Comparison of ENCODE assay signal across 7 mouse cellular contexts in the genomic region with DNA sequence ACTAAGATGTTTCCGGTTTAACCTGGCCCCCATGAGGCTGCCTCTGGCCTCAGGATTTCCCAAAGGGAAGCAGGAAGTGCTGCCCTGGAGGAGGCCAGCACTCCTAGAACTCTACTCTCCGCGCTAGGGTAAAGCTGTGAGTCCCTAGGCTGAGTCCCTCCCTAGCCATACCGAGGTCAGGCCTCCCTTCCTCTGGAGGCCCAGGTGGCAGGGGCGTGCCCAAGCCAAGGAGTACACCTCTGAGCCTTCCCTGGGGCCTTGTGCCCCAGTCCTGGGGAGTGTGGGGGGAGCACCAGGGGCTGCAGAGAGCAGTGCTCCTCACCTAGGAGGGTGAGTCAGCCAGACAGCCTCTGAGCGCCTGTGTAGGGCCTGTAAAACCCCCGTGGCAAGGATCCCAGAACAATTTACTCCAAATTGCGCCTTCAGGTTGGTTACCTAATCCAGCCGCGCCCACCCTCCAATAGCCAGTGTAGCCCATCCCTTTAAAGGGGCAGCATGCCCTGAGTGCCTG. TPM values are rescaled to one million over a fixed set of nuclear protein-coding genes. Genes with fewer than 3 reads are reported as not detected.
DNase-seq lines count a peak whose midpoint lies in the region; ATAC-seq and TF ChIP-seq lines count a peak whose summit lies in the region.

No protein-coding gene starts in this region.

- no peaks in the 10 kb centered on the region for H3K27me3 ChIP-seq in E14TG2a.4 (ENCODE audit: insufficient read depth, low read length)
- H3K27me3 ChIP-seq in forebrain, embryonic 15.5 days = no peaks in the 10 kb centered on the region
- no peaks in the 10 kb centered on the region for H3K27me3 ChIP-seq in limb, embryonic 11.5 days (ENCODE audit: control insufficient read depth, insufficient read depth, low read length)
- H3K27me3 ChIP-seq in neural tube, embryonic 12.5 days (replicated peaks) = no peaks in the 10 kb centered on the region; the same call in 1 of the 2 replicates

- ATAC-seq in forebrain, embryonic 15.5 days (replicated peaks) = no peak
- 0 out of 2 replicates have a peak, but pooled peaks have one; percentile 35 for ATAC-seq in limb, embryonic 11.5 days (ENCODE audit: insufficient number of reproducible peaks, low FRiP score, low TSS enrichment, low read depth)
- no peak for ATAC-seq in neural tube, embryonic 12.5 days (ENCODE audit: low FRiP score, low read depth)
- no peak for ATAC-seq in erythroid progenitor cell, adult 5-6 weeks (replicated peaks; ENCODE audit: low FRiP score, poor library complexity, severe bottlenecking)

- TF ChIP-seq CTCF in E14TG2a.4 (conservative IDR thresholded peaks at IDR 0.05; ENCODE audit: low read length) = no peak

- H3K36me3 ChIP-seq in E14TG2a.4 (ENCODE audit: insufficient read depth, low read length) = peaks cover 38% of the 10 kb centered on the region
- no peaks in the 10 kb centered on the region for H3K36me3 ChIP-seq in forebrain, embryonic 15.5 days
- H3K36me3 ChIP-seq in limb, embryonic 11.5 days (ENCODE audit: control insufficient read depth, insufficient read depth, low read length) = no peaks in the 10 kb centered on the region
- H3K36me3 ChIP-seq in neural tube, embryonic 12.5 days = no peaks in the 10 kb centered on the region

- DNase-seq in MN1 (ENCODE audit: low spot score) = peak; percentile 72
- peak; percentile 43 for DNase-seq in limb, embryonic 11.5 days (ENCODE audit: low spot score)
- DNase-seq in left cerebral cortex, adult 11 months (ENCODE audit: low spot score) = no peak

- WGBS in forebrain, embryonic 15.5 days = 24% methylated on average over 10 of the region's 10 CpGs
- WGBS in limb, embryonic 11.5 days = 11% methylated on average over 10 of the region's 10 CpGs
- WGBS in neural tube, embryonic 12.5 days = 11% methylated on average over 10 of the region's 10 CpGs

- H3K27ac ChIP-seq in forebrain, embryonic 15.5 days (replicated peaks) = no peak overlapping the region
- H3K27ac ChIP-seq in limb, embryonic 11.5 days (replicated peaks; ENCODE audit: low read depth, low read length) = 0 out of 2 replicates have a peak overlapping the region, but pooled peaks have one; percentile 32
- no peak overlapping the region for H3K27ac ChIP-seq in neural tube, embryonic 12.5 days

- peaks cover 73% of the 10 kb centered on the region for H3K4me1 ChIP-seq in E14TG2a.4 (replicated peaks; ENCODE audit: low read depth, low read length)
- H3K4me1 ChIP-seq in forebrain, embryonic 15.5 days = peaks cover 9% of the 10 kb centered on the region
- H3K4me1 ChIP-seq in limb, embryonic 11.5 days (ENCODE audit: control insufficient read depth, insufficient read depth, low read length) = peaks cover 16% of the 10 kb centered on the region
- peaks cover 17% of the 10 kb centered on the region for H3K4me1 ChIP-seq in neural tube, embryonic 12.5 days

- H3K4me3 ChIP-seq in E14TG2a.4 (replicated peaks; ENCODE audit: low read length) = peak overlapping the region; percentile 88
- H3K4me3 ChIP-seq in forebrain, embryonic 15.5 days = no peak overlapping the region
- H3K4me3 ChIP-seq in limb, embryonic 11.5 days (ENCODE audit: low read depth, low read length) = no peak overlapping the region; the same call in 1 of the 2 replicates
- no peak overlapping the region for H3K4me3 ChIP-seq in neural tube, embryonic 12.5 days

- H3K9me3 ChIP-seq in E14TG2a.4 (ENCODE audit: low read length) = no peaks in the 10 kb centered on the region
- no peaks in the 10 kb centered on the region for H3K9me3 ChIP-seq in forebrain, embryonic 15.5 days
- H3K9me3 ChIP-seq in limb, embryonic 11.5 days (ENCODE audit: control insufficient read depth, low read length) = no peaks in the 10 kb centered on the region
- no peaks in the 10 kb centered on the region for H3K9me3 ChIP-seq in neural tube, embryonic 12.5 days

- H3K9ac ChIP-seq in forebrain, embryonic 15.5 days (replicated peaks) = peak overlapping the region; percentile 19
- H3K9ac ChIP-seq in limb, embryonic 11.5 days (ENCODE audit: low read length) = 0 out of 2 replicates have a peak overlapping the region, but pooled peaks have one; percentile 8
- H3K9ac ChIP-seq in neural tube, embryonic 12.5 days = peak overlapping the region; percentile 40; the same call in 1 of the 2 replicates

- peak overlapping the region; percentile 93 for H3K4me2 ChIP-seq in forebrain, embryonic 15.5 days (replicated peaks)
- H3K4me2 ChIP-seq in limb, embryonic 11.5 days (ENCODE audit: low read depth, severe bottlenecking) = peak overlapping the region; percentile 93
- peak overlapping the region; percentile 99 for H3K4me2 ChIP-seq in neural tube, embryonic 12.5 days (replicated peaks)

RNA-seq across cellular contexts. Expression of a gene that starts 1.6 kb away (rescaled TPM):
- polyA plus RNA-seq in forebrain, embryonic 15.5 days (2015; fragmentation: Nextera tagmentation; extraction: Ambion mirVana) = 15.6 and 16.5 TPM in 2 replicates
- polyA plus RNA-seq in limb, embryonic 11.5 days (2014; fragmentation: Nextera tagmentation; extraction: Ambion mirVana) = 47.6 and 48.9 TPM in 2 replicates
- 28.7 and 29.2 TPM in 2 replicates for polyA plus RNA-seq in neural tube, embryonic 12.5 days (2016; fragmentation: Nextera tagmentation; extraction: Ambion mirVana)
- 73.9 and 91.8 TPM in 2 replicates for total RNA-seq in erythroid progenitor cell, adult 5-6 weeks (2015; ENCODE audit: low replicate concordance)
- 77.2 and 91.8 TPM in 2 replicates for total RNA-seq in erythroid progenitor cell, adult 5-6 weeks (2017; ENCODE audit: low replicate concordance)
